10 mouse cellular contexts compared by ENCODE assay signal in genomic region chr12:89383254-89383653, GRCm38 (mm10).
DNase-seq lines count a peak whose midpoint lies in the region; ATAC-seq and TF ChIP-seq lines count a peak whose summit lies in the region.
"Had no signal": no experiment of that assay in that cellular context is flagged by ENCODE, and none has a peak within 500 bp of the region (broad histone marks: within the 10 kb centered on the region; RNA-seq: fewer than 3 reads in every experiment).

No protein-coding gene starts in this region.

- no peak overlapping the region for H3K27ac ChIP-seq in MEL (ENCODE audit: control insufficient read depth, low read depth, low read length)
- H3K27ac ChIP-seq in midbrain, embryonic 12.5 days (replicated peaks), result no peak overlapping the region

- ATAC-seq in midbrain, embryonic 12.5 days (ENCODE audit: low FRiP score, low read depth), result peak; percentile 70; the same call in 1 of the 2 replicates

- H3K4me3 ChIP-seq in MEL (ENCODE audit: control insufficient read depth in 1 of 2, insufficient read depth in 1 of 2, low read depth in 2 of 2, low read length in 2 of 2), result no peak overlapping the region
- H3K4me3 ChIP-seq in midbrain, embryonic 12.5 days, result no peak overlapping the region
- H3K4me3 ChIP-seq: megakaryocyte, embryonic 14.5 days had no signal

- TF ChIP-seq RAD21 in MEL (IDR thresholded peaks at IDR 0.05; ENCODE audit: low read depth, low read length), result peak; percentile 14

- no peak overlapping the region for H3K9ac ChIP-seq in MEL (ENCODE audit: control insufficient read depth, low read depth, low read length, poor library complexity, severe bottlenecking)
- H3K9ac ChIP-seq in midbrain, embryonic 12.5 days (replicated peaks), result no peak overlapping the region

- no peak overlapping the region for H3K4me2 ChIP-seq in midbrain, embryonic 12.5 days (replicated peaks)

- H3K79me2 ChIP-seq in MEL (ENCODE audit: control insufficient read depth, insufficient read depth, low read length, poor library complexity), result no peaks in the 10 kb centered on the region

- no peaks in the 10 kb centered on the region for H3K4me1 ChIP-seq in MEL (ENCODE audit: control insufficient read depth in 1 of 2, insufficient read depth in 2 of 2, low read length in 2 of 2)
- no peaks in the 10 kb centered on the region for H3K4me1 ChIP-seq in midbrain, embryonic 12.5 days
- H3K4me1 ChIP-seq: megakaryocyte, embryonic 14.5 days had no signal

- no peak; a peak in 1 of 6 replicates for TF ChIP-seq CTCF in MEL (IDR thresholded peaks at IDR 0.05 in 2 of 3, conservative IDR thresholded peaks at IDR 0.05 in 1 of 3; ENCODE audit: control insufficient read depth in 1 of 3, insufficient read depth in 1 of 3, low read depth in 2 of 3, low read length in 3 of 3, poor library complexity in 1 of 3, severe bottlenecking in 1 of 3)

- 17% methylated on average over 3 of the region's 3 CpGs for WGBS in midbrain, embryonic 12.5 days

- TF ChIP-seq POLR2A in MEL (IDR thresholded peaks at IDR 0.05; ENCODE audit: control insufficient read depth in 1 of 2, insufficient read depth in 1 of 2, low read depth in 1 of 2, low read length in 2 of 2, poor library complexity in 1 of 2), result no peak

- no peak for TF ChIP-seq EP300 in MEL (IDR thresholded peaks at IDR 0.05; ENCODE audit: low read depth in 1 of 2, low read length in 2 of 2)

- H3K27me3 ChIP-seq in MEL (ENCODE audit: control insufficient read depth in 1 of 2, insufficient read depth in 2 of 2, low read length in 2 of 2), result no peaks in the 10 kb centered on the region
- H3K27me3 ChIP-seq in midbrain, embryonic 12.5 days, result no peaks in the 10 kb centered on the region
- H3K27me3 ChIP-seq: megakaryocyte, embryonic 14.5 days had no signal

- no peaks in the 10 kb centered on the region for H3K9me3 ChIP-seq in MEL (replicated peaks; ENCODE audit: insufficient read depth, low read length)
- no peaks in the 10 kb centered on the region for H3K9me3 ChIP-seq in midbrain, embryonic 12.5 days
- H3K9me3 ChIP-seq: megakaryocyte, embryonic 14.5 days had no signal

- peak; percentile 33 for DNase-seq in layer of hippocampus, adult 11-12 months (ENCODE audit: low spot score)
- DNase-seq in layer of hippocampus, adult 9-10 months (ENCODE audit: low spot score), result no peak
- DNase-seq in MEL (ENCODE audit: low read depth, low spot score), result peak; percentile 2
- DNase-seq in embryo, embryonic 11 days, result peak; percentile 66
- DNase-seq in thymus, postnatal 4 days, result no peak
- DNase-seq in spleen, postnatal 36 days (ENCODE audit: low spot score in 2 of 2), result no peak
- no peak for DNase-seq in lung, postnatal 14 days
- DNase-seq: heart, postnatal 36 days had no signal

- H3K36me3 ChIP-seq in MEL (ENCODE audit: control insufficient read depth in 1 of 2, insufficient read depth in 2 of 2, low read length in 2 of 2), result no peaks in the 10 kb centered on the region
- H3K36me3 ChIP-seq in midbrain, embryonic 12.5 days, result no peaks in the 10 kb centered on the region

TF ChIP-seq in MEL, 35 proteins besides CTCF, POLR2A, EP300 and RAD21:
- no peak for TF ChIP-seq ZNF384 (IDR thresholded peaks at IDR 0.05; ENCODE audit: low read depth, low read length)
- no peak for TF ChIP-seq ZC3H11A (IDR thresholded peaks at IDR 0.05; ENCODE audit: low read depth, low read length)
- no peak for TF ChIP-seq KAT2A (conservative IDR thresholded peaks at IDR 0.05; ENCODE audit: low read depth, low read length)

Comparison
In these comparisons a context has a peak if more than half of its experiments do, and no peak if none do; other contexts are left out.
1. DNase-seq: peak in layer of hippocampus, adult 11-12 months (single experiment), MEL (single experiment) and embryo, embryonic 11 days (single experiment); none in layer of hippocampus, adult 9-10 months (single experiment), thymus, postnatal 4 days (single experiment), spleen, postnatal 36 days (0 of 2) and lung, postnatal 14 days (single experiment).